In genomic region chr4:107830821-107831221, GRCm38 (mm10) we compare ENCODE assay signal across 12 mouse cellular contexts. TPM values are rescaled to one million over a fixed set of nuclear protein-coding genes. Genes with fewer than 3 reads are reported as not detected.
DNase-seq lines count a peak whose midpoint lies in the region; ATAC-seq and TF ChIP-seq lines count a peak whose summit lies in the region.
"Had no signal": no experiment of that assay in that cellular context is flagged by ENCODE, and none has a peak within 500 bp of the region (broad histone marks: within the 10 kb centered on the region; RNA-seq: fewer than 3 reads in every experiment).

No protein-coding gene starts in this region.

- peak; percentile 53 for ATAC-seq in forebrain, embryonic 11.5 days (replicated peaks; ENCODE audit: low FRiP score)
- no peak for ATAC-seq in megakaryocyte progenitor cell, adult 5-6 weeks (replicated peaks; ENCODE audit: poor library complexity)

- no peak overlapping the region for H3K4me2 ChIP-seq in forebrain, embryonic 11.5 days (ENCODE audit: low read depth, low read length, severe bottlenecking)
- H3K4me2 ChIP-seq: limb, embryonic 13.5 days had no signal

- no peak for TF ChIP-seq CTCF in cerebellum, adult 2 months (IDR thresholded peaks at IDR 0.05; ENCODE audit: borderline replicate concordance, insufficient read depth, low read depth, low read length)
- no peak for TF ChIP-seq CTCF in olfactory bulb, adult 2 months (IDR thresholded peaks at IDR 0.05; ENCODE audit: insufficient read depth, low read depth, low read length)

- H3K27me3 ChIP-seq in cerebellum, adult 2 months (ENCODE audit: control insufficient read depth, insufficient read depth, low read length), result no peaks in the 10 kb centered on the region
- H3K27me3 ChIP-seq in forebrain, embryonic 11.5 days (ENCODE audit: control insufficient read depth, insufficient read depth, low read length), result no peaks in the 10 kb centered on the region
- H3K27me3 ChIP-seq: limb, embryonic 13.5 days had no signal

- H3K4me3 ChIP-seq in cerebellum, adult 2 months (replicated peaks; ENCODE audit: insufficient read depth, low read depth, low read length), result no peak overlapping the region
- no peak overlapping the region for H3K4me3 ChIP-seq in forebrain, embryonic 11.5 days (ENCODE audit: low read depth, low read length)
- no peak overlapping the region for H3K4me3 ChIP-seq in olfactory bulb, adult 2 months (ENCODE audit: insufficient read depth, low read depth, low read length)
- H3K4me3 ChIP-seq: limb, embryonic 13.5 days had no signal

- no peak for TF ChIP-seq POLR2A in cerebellum, adult 2 months (IDR thresholded peaks at IDR 0.05; ENCODE audit: borderline replicate concordance, insufficient read depth, low read length)
- TF ChIP-seq POLR2A in olfactory bulb, adult 2 months (IDR thresholded peaks at IDR 0.05; ENCODE audit: insufficient read depth, low read depth, low read length), result no peak

- peak overlapping the region; percentile 45 for H3K9ac ChIP-seq in forebrain, embryonic 11.5 days (ENCODE audit: low read length)
- H3K9ac ChIP-seq: limb, embryonic 13.5 days had no signal

- DNase-seq in cerebellum, adult 2 months, result peak; percentile 58 to 65
- DNase-seq in cerebellum, adult 8-10 months, result no peak
- DNase-seq in forebrain, embryonic 11.5 days (ENCODE audit: low spot score), result no peak
- peak; percentile 80 for DNase-seq in mesoderm, embryonic 11.5 days (ENCODE audit: low read depth, low spot score)
- DNase-seq in lung, postnatal 4 days, result no peak
- DNase-seq in lung, postnatal 14 days, result no peak
- DNase-seq: adrenal gland, postnatal 25 days; heart, postnatal 4 days; kidney, postnatal 36 days had no signal

- H3K27ac ChIP-seq in cerebellum, adult 2 months (ENCODE audit: insufficient read depth, low read length), result no peak overlapping the region
- peak overlapping the region; percentile 79 for H3K27ac ChIP-seq in forebrain, embryonic 11.5 days (ENCODE audit: low read depth, low read length)
- H3K27ac ChIP-seq in olfactory bulb, adult 2 months (ENCODE audit: insufficient read depth, low read depth, low read length), result peak overlapping the region; percentile 87

- WGBS in cerebellum, adult 2 months, result 7% methylated on average over 7 of the region's 7 CpGs
- WGBS in forebrain, embryonic 11.5 days, result 29% methylated on average over 7 of the region's 7 CpGs
- 35% methylated on average over 7 of the region's 7 CpGs for WGBS in olfactory bulb, adult 2 months

- no peaks in the 10 kb centered on the region for H3K9me3 ChIP-seq in forebrain, embryonic 11.5 days (ENCODE audit: control insufficient read depth, low read length)
- H3K9me3 ChIP-seq: limb, embryonic 13.5 days had no signal

- peaks cover 78% of the 10 kb centered on the region for H3K4me1 ChIP-seq in cerebellum, adult 2 months (ENCODE audit: control insufficient read depth, insufficient read depth, low read length)
- H3K4me1 ChIP-seq in forebrain, embryonic 11.5 days (replicated peaks; ENCODE audit: control insufficient read depth, insufficient read depth, low read length), result peaks cover 58% of the 10 kb centered on the region
- H3K4me1 ChIP-seq in olfactory bulb, adult 2 months (ENCODE audit: control insufficient read depth, insufficient read depth, low read length), result peaks cover 94% of the 10 kb centered on the region

- H3K36me3 ChIP-seq in forebrain, embryonic 11.5 days (ENCODE audit: control insufficient read depth, insufficient read depth, low read length), result no peaks in the 10 kb centered on the region
- H3K36me3 ChIP-seq: limb, embryonic 13.5 days had no signal

RNA-seq across cellular contexts. Expression of gene Lrp8, which starts 28.8 kb away (rescaled TPM):
- 55.4 and 62.4 TPM in 2 replicates for polyA plus RNA-seq in cerebellum, adult 2 months (2012; rRNA removed)
- polyA plus RNA-seq in forebrain, embryonic 11.5 days (2014; fragmentation: Nextera tagmentation; extraction: Ambion mirVana), result 33.9 and 36.6 TPM in 2 replicates
- polyA plus RNA-seq in olfactory bulb, adult 2 months (2012; ENCODE audit: insufficient read depth, insufficient read length, low replicate concordance, missing spikeins), result not detected in 2 replicates
- 15.6 and 19.7 TPM in 2 replicates for total RNA-seq in megakaryocyte progenitor cell, adult 5-6 weeks (2015)
- total RNA-seq in megakaryocyte progenitor cell, adult 5-6 weeks (2017), result 15.3 and 17.3 TPM in 2 replicates

RNA-seq across cellular contexts. Expression of gene Magoh, which starts 48.7 kb away (rescaled TPM):
- polyA plus RNA-seq in cerebellum, adult 2 months (2012; rRNA removed), result 58.7 and 64.4 TPM in 2 replicates
- 214 and 246 TPM in 2 replicates for polyA plus RNA-seq in forebrain, embryonic 11.5 days (2014; fragmentation: Nextera tagmentation; extraction: Ambion mirVana)
- polyA plus RNA-seq in olfactory bulb, adult 2 months (2012; ENCODE audit: insufficient read depth, insufficient read length, low replicate concordance, missing spikeins), result not detected in 2 replicates
- 241 and 247 TPM in 2 replicates for total RNA-seq in megakaryocyte progenitor cell, adult 5-6 weeks (2015)
- total RNA-seq in megakaryocyte progenitor cell, adult 5-6 weeks (2017), result 327 and 344 TPM in 2 replicates

RNA-seq across cellular contexts. Expression of gene 0610037L13Rik, which starts 58.8 kb away (rescaled TPM):
- 129 and 137 TPM in 2 replicates for polyA plus RNA-seq in cerebellum, adult 2 months (2012; rRNA removed)
- 108 and 116 TPM in 2 replicates for polyA plus RNA-seq in forebrain, embryonic 11.5 days (2014; fragmentation: Nextera tagmentation; extraction: Ambion mirVana)
- not detected in 2 replicates for polyA plus RNA-seq in olfactory bulb, adult 2 months (2012; ENCODE audit: insufficient read depth, insufficient read length, low replicate concordance, missing spikeins)
- total RNA-seq in megakaryocyte progenitor cell, adult 5-6 weeks (2015), result 59.8 and 60.9 TPM in 2 replicates
- 44.5 and 65.4 TPM in 2 replicates for total RNA-seq in megakaryocyte progenitor cell, adult 5-6 weeks (2017)

Comparison
In these comparisons a context has a peak if more than half of its experiments do, and no peak if none do; other contexts are left out.
1. DNase-seq: peak in cerebellum, adult 2 months (2 of 2) and mesoderm, embryonic 11.5 days (single experiment); none in cerebellum, adult 8-10 months (single experiment), forebrain, embryonic 11.5 days (single experiment), lung, postnatal 4 days (0 of 2) and lung, postnatal 14 days (single experiment).
2. RNA of gene Magoh, which starts 48.7 kb away (polyA plus RNA-seq): 214 to 246 TPM in forebrain, embryonic 11.5 days and 58.7 to 64.4 TPM in cerebellum, adult 2 months; not detected in olfactory bulb, adult 2 months; every median in the first group is over 10 times any median in the second.